Mouse (Mus musculus): ENCODE results near the gene Arhgap24.

Arhgap24 gene

GRCm38 (mm10) chr5:102481215-102482211 lies at the start of gene Arhgap24:
Gene Arhgap24 (plus strand): TSS chr5:102481391.
- DNase-seq: peak; percentile 3 to 5

GRCm38 (mm10) chr5:102434182-102434581 lies 47.0 kb upstream of the Arhgap24 start:
- DNase-seq: no peak

- no peak for DNase-seq
Observed at GRCm38 (mm10) chr5:102436581-102436980, 44.6 kb upstream of the Arhgap24 start.

GRCm38 (mm10) chr5:102439119-102439877 lies 41.9 kb upstream of the Arhgap24 start:
- no peak for DNase-seq

GRCm38 (mm10) chr5:102447436-102447835 lies 33.8 kb upstream of the Arhgap24 start:
- DNase-seq: no peak

GRCm38 (mm10) chr5:102450897-102451296 lies 30.3 kb upstream of the Arhgap24 start:
- no peak for DNase-seq

GRCm38 (mm10) chr5:102452079-102452797 lies 29.0 kb upstream of the Arhgap24 start:
- DNase-seq: no peak

GRCm38 (mm10) chr5:102453324-102453723 lies 27.9 kb upstream of the Arhgap24 start:
- DNase-seq: no peak

GRCm38 (mm10) chr5:102455247-102455646 lies 25.9 kb upstream of the Arhgap24 start:
- no peak for DNase-seq

GRCm38 (mm10) chr5:102460452-102461197 lies 20.6 kb upstream of the Arhgap24 start:
- DNase-seq: no peak

GRCm38 (mm10) chr5:102462948-102463347 lies 18.2 kb upstream of the Arhgap24 start:
- no peak for DNase-seq

GRCm38 (mm10) chr5:102465372-102465771 lies 15.8 kb upstream of the Arhgap24 start:
- DNase-seq: no peak

GRCm38 (mm10) chr5:102468292-102468691 lies 12.9 kb upstream of the Arhgap24 start:
- DNase-seq: no peak

- DNase-seq: no peak
Observed at GRCm38 (mm10) chr5:102470284-102470683, 10.9 kb upstream of the Arhgap24 start.

- DNase-seq: no peak
Observed at GRCm38 (mm10) chr5:102478076-102478475, 3.1 kb upstream of the Arhgap24 start.

GRCm38 (mm10) chr5:102483285-102483975 lies 2.2 kb downstream of the Arhgap24 start:
- DNase-seq: no peak

- DNase-seq: no peak
Observed at GRCm38 (mm10) chr5:102491554-102491953, 10.4 kb downstream of the Arhgap24 start.

- DNase-seq: no peak
Observed at GRCm38 (mm10) chr5:102492152-102492551, 11.0 kb downstream of the Arhgap24 start.

GRCm38 (mm10) chr5:102494827-102495226 lies 13.6 kb downstream of the Arhgap24 start:
- no peak for DNase-seq

- DNase-seq: no peak
Observed at GRCm38 (mm10) chr5:102497205-102497604, 16.0 kb downstream of the Arhgap24 start.

GRCm38 (mm10) chr5:102498747-102499146 lies 17.6 kb downstream of the Arhgap24 start:
- DNase-seq: no peak
